Mouse (Mus musculus) cerebellum, postnatal 4 days (tissue): ENCODE measurements at regions not wholly inside any gene's neighbourhood (a gene's known extent, or its start where the extent isn't known, plus 50 kb on each side); places are given as distances from the start of the nearest gene placed in this dataset.

Source experiments
- DNase-seq, 2 experiments: peaks; one replicate each; pipeline ENCODE4 v3.0.0; 2022; ENCODE audit warnings: low spot score in 2 of 2, mixed read lengths in 1 of 2

GRCm38 (mm10) chr1:45745136-45745535 is 49.8 kb upstream of the Wdr75 start:
- DNase-seq = no peak
